Mouse (Mus musculus): ENCODE data around the gene Gm45808. TPM values are rescaled to one million over a fixed set of nuclear protein-coding genes. Genes with fewer than 3 reads are reported as not detected.
"Not testable (repeated sequence)": the region's sequence is repeated elsewhere in the genome, so short reads cannot be mapped to it uniquely, and the experiment has no call there.

Gene Gm45808
- polyA plus RNA-seq, 1 experiment from 2014 or later = not detected

DNA sequence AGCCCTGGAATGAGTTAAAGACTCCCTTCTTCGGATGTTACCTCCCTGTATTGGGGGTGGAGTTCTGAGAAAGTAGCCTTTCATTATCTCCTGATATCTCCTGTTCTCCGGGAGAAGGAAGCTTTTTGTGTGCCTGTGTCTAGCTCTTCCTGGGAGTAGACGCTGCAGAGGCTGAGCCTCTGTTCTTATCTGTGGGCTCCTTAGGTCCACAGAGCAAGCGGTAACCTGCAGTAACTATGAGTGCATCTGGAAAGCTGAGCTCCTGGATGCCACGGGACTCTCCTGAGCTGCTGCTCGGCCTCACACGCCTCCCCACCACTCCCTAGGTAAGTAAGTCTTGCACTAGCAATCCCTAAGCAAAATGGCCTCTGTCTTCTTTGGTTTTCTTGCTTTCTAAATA lies 453 bp downstream of the Gm45808 start:
- Histone ChIP-seq H3K9me3 (replicated peaks) (no peaks in the 10 kb centered on the region), H3K36me3 (no peaks in the 10 kb centered on the region), H3K4me3 (no peak overlapping the region), H3K4me2 (no peak overlapping the region), H3K27ac (no peak overlapping the region), H3K27me3 (no peaks in the 10 kb centered on the region), H3K4me1 (replicated peaks) (peaks cover 14% of the 10 kb centered on the region), H3K9ac (no peak overlapping the region)
- no peak for ATAC-seq (replicated peaks; ENCODE audit: insufficient number of reproducible peaks, insufficient read depth, low FRiP score, low read depth)
- WGBS = 46% methylated on average over 7 of the region's 7 CpGs

DNA sequence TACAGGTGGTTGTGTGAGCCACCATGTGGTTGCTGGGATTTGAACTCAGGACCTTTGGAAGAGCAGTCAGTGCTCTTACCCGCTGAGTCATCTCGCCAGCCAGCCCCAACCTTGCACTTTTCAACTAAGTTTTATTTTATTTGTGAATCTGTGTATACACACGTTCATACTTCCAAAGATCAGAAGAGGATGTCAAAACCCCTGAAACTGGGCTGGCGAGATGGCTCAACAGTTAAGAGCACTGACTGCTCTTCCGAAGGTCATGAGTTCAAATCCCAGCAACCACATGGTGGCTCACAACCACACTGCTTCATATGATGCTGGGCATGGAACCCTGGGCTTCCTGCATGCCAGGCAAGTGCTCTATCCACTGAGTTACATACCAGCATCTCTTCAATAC lies 1.6 kb downstream of the Gm45808 start:
- H3K4me3 ChIP-seq; ATAC-seq (replicated peaks; ENCODE audit: insufficient number of reproducible peaks, insufficient read depth, low FRiP score, low read depth); H3K4me2 ChIP-seq; H3K9ac ChIP-seq; H3K36me3 ChIP-seq; H3K9me3 ChIP-seq (replicated peaks); H3K27me3 ChIP-seq; H3K27ac ChIP-seq: not testable (repeated sequence)
- H3K4me1 ChIP-seq (replicated peaks) = peaks cover 14% of the 10 kb centered on the region
- 85% methylated on average over 5 of the region's 5 CpGs for WGBS

DNA sequence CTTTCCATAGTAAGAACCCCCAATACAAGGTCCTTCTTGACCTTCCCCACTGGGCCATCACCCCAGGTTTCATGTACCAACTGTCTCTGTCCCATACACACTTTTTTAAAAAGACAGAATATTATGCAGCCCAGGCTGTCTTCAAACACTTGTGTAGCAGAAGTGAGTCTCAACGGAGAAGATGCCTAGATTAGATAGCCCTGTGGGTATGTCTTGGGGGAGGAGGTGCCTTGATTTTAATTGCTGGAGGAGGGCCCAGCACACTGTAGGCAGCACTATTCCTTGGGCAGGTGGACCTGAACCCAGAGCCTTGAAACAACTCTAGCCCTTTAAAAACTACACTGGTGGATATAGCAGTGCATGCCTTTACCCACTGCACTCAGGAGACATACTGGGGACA lies 4.4 kb downstream of the Gm45808 start:
- H3K4me2 ChIP-seq = no peak overlapping the region
- no peak overlapping the region for H3K27ac ChIP-seq
- ATAC-seq (replicated peaks; ENCODE audit: insufficient number of reproducible peaks, insufficient read depth, low FRiP score, low read depth) = no peak
- H3K27me3 ChIP-seq = no peaks in the 10 kb centered on the region
- H3K36me3 ChIP-seq = no peaks in the 10 kb centered on the region
- no peak overlapping the region for H3K9ac ChIP-seq
- no peaks in the 10 kb centered on the region for H3K4me1 ChIP-seq (replicated peaks)
- H3K9me3 ChIP-seq (replicated peaks) = no peaks in the 10 kb centered on the region
- WGBS = 71% methylated on average over 1 of the region's 1 CpGs
- no peak overlapping the region for H3K4me3 ChIP-seq

DNA sequence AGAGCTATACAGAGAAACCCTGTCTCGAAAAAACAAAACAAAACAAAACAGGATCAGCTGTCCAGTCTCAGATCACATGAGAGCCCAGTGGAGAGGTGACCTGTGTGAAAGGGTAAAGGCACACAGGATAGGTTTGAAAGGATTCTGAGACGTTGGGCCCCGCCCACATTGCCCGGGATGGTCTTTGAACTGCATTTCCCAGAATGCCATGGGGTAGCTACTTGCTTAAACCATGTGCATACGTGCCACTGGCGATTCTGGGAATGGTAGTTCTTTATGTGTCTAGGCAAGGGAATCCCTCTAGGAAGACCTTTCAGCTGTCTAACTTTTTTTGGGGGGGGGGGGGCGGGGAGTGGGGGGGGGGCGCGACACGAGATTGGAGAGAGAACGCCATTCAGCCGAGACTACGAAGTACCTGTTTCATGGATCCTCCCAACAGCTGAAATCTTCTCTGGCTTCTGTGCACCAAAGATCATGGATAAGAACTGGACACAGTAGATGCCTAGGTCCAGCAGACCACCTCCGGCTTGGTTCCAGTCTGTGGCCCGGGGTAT lies 5.2 kb downstream of the Gm45808 start, which contains the start of gene Tulp2:
TSS of gene Tulp2 (plus strand) at position 504 of the 554 bp plus-strand sequence.
- Histone ChIP-seq H3K9me3 (replicated peaks) (no peaks in the 10 kb centered on the region), H3K4me1 (replicated peaks) (no peaks in the 10 kb centered on the region), H3K36me3 (no peaks in the 10 kb centered on the region), H3K4me3 (no peak within 1 kb of the TSS), H3K9ac (no peak within 1 kb of the TSS), H3K4me2 (no peak within 1 kb of the TSS), H3K27ac (no peak within 1 kb of the TSS), H3K27me3 (no peaks in the 10 kb centered on the region)
- WGBS = 47% methylated on average over 15 of the region's 15 CpGs
- peak; percentile 74 for ATAC-seq (replicated peaks; ENCODE audit: insufficient number of reproducible peaks, insufficient read depth, low FRiP score, low read depth)

DNA sequence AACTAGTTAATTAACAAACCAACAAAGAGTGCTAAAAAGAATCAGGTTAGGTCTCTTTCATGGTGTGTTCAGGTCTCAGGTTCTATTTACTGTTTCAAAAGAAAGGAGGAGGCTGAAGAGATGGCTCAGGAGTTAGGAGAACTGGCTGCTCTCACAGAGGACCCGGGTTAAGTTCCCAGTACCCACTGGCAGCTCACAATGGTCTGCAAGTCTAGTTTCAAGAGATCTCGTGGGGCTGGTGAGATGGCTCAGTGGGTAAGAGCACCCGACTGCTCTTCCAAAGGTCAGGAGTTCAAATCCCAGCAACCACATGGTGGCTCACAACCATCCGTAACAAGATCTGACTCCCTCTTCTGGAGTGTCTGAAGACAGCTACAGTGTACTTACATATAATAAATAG lies 6.3 kb downstream of the Gm45808 start:
- not testable (repeated sequence) for H3K27me3 ChIP-seq; H3K9ac ChIP-seq; H3K4me3 ChIP-seq; H3K4me1 ChIP-seq (replicated peaks); H3K27ac ChIP-seq; H3K4me2 ChIP-seq; H3K36me3 ChIP-seq; ATAC-seq (replicated peaks; ENCODE audit: insufficient number of reproducible peaks, insufficient read depth, low FRiP score, low read depth); H3K9me3 ChIP-seq (replicated peaks)
- 77% methylated on average over 4 of the region's 4 CpGs for WGBS

DNA sequence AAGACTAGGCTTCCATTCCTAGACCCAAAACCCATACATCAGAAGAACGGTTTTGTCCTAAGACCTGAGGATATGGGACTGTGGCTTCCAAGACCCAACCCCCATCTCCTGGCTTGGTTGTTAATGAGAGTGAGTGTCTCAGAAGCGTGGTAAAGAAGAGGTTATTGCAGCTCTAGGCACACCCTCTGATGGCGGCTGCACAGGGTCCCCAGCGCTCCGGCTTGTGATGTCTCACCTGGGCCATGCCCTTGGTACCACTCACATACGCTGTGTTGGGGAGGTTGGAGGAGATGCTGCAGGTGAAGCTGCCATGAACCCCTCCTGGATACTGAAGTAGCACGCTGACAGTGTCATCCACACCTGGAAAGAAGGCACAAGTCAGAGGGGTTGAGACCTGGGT lies 7.8 kb downstream of the Gm45808 start:
- Histone ChIP-seq H3K9ac (no peak overlapping the region), H3K4me3 (no peak overlapping the region), H3K4me1 (replicated peaks) (no peaks in the 10 kb centered on the region), H3K4me2 (no peak overlapping the region), H3K9me3 (replicated peaks) (no peaks in the 10 kb centered on the region), H3K36me3 (no peaks in the 10 kb centered on the region), H3K27me3 (no peaks in the 10 kb centered on the region), H3K27ac (no peak overlapping the region)
- ATAC-seq (replicated peaks; ENCODE audit: insufficient number of reproducible peaks, insufficient read depth, low FRiP score, low read depth) = no peak
- WGBS = 92% methylated on average over 7 of the region's 7 CpGs

DNA sequence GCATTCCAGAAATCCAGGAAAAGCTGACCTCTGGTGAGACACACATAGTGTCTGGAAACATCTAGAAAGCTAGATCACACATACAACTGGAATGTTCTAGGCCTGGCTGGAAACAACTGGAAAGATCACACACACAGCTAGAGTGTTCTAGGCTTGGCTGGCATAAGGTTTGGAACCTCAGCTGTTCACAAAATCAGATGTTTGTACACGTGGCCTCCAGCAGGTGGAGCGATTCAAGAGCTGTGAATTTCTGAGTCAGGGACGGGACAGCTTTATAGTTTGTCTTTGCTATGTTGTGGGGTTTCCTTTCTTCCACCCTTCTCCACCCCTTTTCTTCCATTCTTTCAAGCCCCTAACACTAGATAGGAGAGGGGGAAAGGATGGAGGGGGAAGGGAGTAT lies 9.6 kb downstream of the Gm45808 start:
- no peaks in the 10 kb centered on the region for H3K27me3 ChIP-seq
- H3K9ac ChIP-seq = no peak overlapping the region
- H3K4me1 ChIP-seq (replicated peaks) = no peaks in the 10 kb centered on the region
- no peaks in the 10 kb centered on the region for H3K36me3 ChIP-seq
- WGBS = 8% methylated on average over 3 of the region's 3 CpGs
- no peak overlapping the region for H3K4me2 ChIP-seq
- no peak overlapping the region for H3K4me3 ChIP-seq
- no peaks in the 10 kb centered on the region for H3K9me3 ChIP-seq (replicated peaks)
- no peak overlapping the region for H3K27ac ChIP-seq
- ATAC-seq (replicated peaks; ENCODE audit: insufficient number of reproducible peaks, insufficient read depth, low FRiP score, low read depth) = no peak

DNA sequence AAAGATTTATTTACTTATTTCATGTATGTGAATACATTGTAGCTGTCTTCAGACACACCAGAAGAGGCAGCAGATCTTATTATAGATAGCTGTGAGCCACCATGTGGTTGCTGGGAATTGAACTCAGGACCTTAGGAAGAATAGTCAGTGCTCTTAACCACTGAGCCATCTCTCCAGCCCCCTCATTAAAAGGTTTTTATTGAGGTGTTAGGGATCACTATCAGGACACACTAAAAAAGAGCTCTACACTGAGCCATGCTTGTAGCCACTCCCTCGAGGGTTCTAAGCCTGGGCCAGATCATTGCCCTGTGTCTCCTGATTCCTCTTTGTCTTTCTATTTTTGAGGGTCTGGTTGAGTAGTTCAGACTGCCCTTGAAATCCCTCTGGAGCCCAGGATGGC lies 10.2 kb downstream of the Gm45808 start:
- no peaks in the 10 kb centered on the region for H3K36me3 ChIP-seq
- no peaks in the 10 kb centered on the region for H3K27me3 ChIP-seq
- H3K9me3 ChIP-seq (replicated peaks) = no peaks in the 10 kb centered on the region
- H3K9ac ChIP-seq = no peak overlapping the region
- H3K4me1 ChIP-seq (replicated peaks) = no peaks in the 10 kb centered on the region
- H3K4me2 ChIP-seq = no peak overlapping the region
- H3K4me3 ChIP-seq = no peak overlapping the region
- 40% methylated on average over 1 of the region's 1 CpGs for WGBS
- ATAC-seq (replicated peaks; ENCODE audit: insufficient number of reproducible peaks, insufficient read depth, low FRiP score, low read depth) = no peak
- H3K27ac ChIP-seq = no peak overlapping the region

DNA sequence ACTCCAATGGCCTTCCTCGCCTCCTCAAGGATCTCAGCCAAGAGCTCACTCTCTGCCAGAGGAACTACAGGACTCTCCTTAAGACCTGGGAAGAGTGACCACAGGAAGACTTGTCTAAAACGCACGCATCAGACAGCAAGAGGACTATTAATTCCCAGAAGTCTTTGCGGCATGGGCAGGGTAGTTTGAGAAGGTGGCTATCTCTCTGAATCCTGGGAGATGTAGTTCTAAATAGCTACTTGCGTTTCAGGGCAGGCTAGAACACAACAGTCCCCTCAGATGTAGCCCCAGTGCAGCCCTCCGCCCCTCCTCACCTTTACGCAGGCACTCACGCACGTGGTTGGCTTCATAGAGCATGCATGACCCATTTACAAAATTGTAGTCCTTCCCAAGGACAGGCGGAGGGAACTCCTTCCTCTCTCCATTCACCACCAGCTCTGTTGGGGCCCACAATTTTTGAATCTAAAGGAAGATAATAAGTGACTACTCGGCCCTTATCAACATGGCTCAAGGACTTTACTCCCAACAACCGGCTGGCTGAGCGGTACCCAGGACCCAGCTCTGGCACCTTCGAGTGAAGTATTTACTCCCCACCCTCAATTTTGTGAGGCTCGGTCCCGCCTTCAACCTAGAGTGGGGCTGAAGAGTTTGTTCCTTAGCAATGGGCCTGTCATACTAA lies 11.2 kb downstream of the Gm45808 start:
- H3K36me3 ChIP-seq = no peaks in the 10 kb centered on the region
- peak overlapping the region; percentile 55 for H3K4me2 ChIP-seq
- no peaks in the 10 kb centered on the region for H3K9me3 ChIP-seq (replicated peaks)
- H3K27me3 ChIP-seq = no peaks in the 10 kb centered on the region
- 55% methylated on average over 16 of the region's 16 CpGs for WGBS
- H3K9ac ChIP-seq = no peak overlapping the region
- no peak overlapping the region for H3K27ac ChIP-seq
- no peaks in the 10 kb centered on the region for H3K4me1 ChIP-seq (replicated peaks)
- no peak for ATAC-seq (replicated peaks; ENCODE audit: insufficient number of reproducible peaks, insufficient read depth, low FRiP score, low read depth)
- peak overlapping the region; percentile 28 for H3K4me3 ChIP-seq

DNA sequence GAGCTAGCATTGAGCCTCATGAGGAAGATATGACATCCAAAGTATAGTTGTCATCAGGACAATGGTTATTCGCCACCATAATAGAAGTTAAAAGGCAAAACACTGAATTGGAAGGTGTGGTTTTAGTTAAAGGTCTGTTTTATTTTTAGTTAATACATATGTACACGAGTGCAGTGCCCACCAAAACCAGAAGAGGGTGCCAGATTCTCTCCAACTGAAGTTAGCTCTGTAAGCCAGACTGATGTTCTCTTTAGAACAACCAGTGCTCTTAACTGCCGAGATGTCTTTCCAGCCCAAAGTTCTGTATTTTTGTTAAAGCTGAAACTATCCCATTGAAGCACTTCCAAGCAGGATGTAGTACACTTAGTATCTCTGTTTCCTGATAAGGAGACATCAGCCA lies 15.7 kb downstream of the Gm45808 start:
- H3K4me2 ChIP-seq = no peak overlapping the region
- no peak for ATAC-seq (replicated peaks; ENCODE audit: insufficient number of reproducible peaks, insufficient read depth, low FRiP score, low read depth)
- peaks cover 11% of the 10 kb centered on the region for H3K4me1 ChIP-seq (replicated peaks)
- H3K27ac ChIP-seq = no peak overlapping the region
- H3K9me3 ChIP-seq (replicated peaks) = no peaks in the 10 kb centered on the region
- no peak overlapping the region for H3K9ac ChIP-seq
- H3K27me3 ChIP-seq = no peaks in the 10 kb centered on the region
- no peaks in the 10 kb centered on the region for H3K36me3 ChIP-seq
- H3K4me3 ChIP-seq = no peak overlapping the region
- 4% methylated on average over 3 of the region's 3 CpGs for WGBS

DNA sequence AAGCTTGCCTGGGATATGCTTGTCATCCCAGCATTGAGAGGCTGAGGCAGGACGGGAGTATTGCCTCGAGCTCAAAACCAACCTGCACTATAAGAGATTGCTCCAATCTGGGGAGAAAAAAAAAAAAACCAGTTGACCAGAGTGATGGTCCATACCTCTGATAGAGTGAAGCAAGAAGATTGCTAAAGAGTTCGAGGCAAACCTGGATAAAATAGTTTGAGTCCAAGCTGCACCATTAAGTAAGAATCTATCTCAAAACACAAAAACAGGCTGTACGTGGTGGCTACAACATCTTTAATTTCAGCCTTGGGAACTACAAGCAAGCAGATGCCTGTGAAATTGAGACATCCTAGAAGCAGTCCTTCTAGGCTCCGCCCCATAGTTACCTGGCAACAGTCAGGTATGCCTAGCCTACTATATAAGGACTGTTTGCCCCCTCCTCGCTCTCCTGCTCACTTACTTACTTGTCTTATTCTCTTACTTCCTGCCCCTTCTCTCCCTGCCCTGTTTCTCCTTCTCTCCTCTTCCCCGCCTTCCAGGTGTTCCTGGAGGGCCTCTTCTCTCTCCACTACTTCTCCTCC lies 19.4 kb downstream of the Gm45808 start:
- H3K36me3 ChIP-seq = peaks cover 28% of the 10 kb centered on the region
- no peak overlapping the region; the same call in 1 of the 2 replicates for H3K27ac ChIP-seq
- no peaks in the 10 kb centered on the region for H3K27me3 ChIP-seq
- WGBS = 34% methylated on average over 7 of the region's 7 CpGs
- peak overlapping the region; percentile 47 for H3K9ac ChIP-seq
- peak overlapping the region; percentile 91 for H3K4me3 ChIP-seq
- H3K4me2 ChIP-seq = peak overlapping the region; percentile 87
- ATAC-seq (replicated peaks; ENCODE audit: insufficient number of reproducible peaks, insufficient read depth, low FRiP score, low read depth) = no peak
- H3K9me3 ChIP-seq (replicated peaks) = no peaks in the 10 kb centered on the region
- H3K4me1 ChIP-seq (replicated peaks) = peaks cover 19% of the 10 kb centered on the region
